Mouse (Mus musculus): ENCODE measurements around the gene Cdc42ep2. TPM values are rescaled to one million over a fixed set of nuclear protein-coding genes. Genes with fewer than 3 reads are reported as not detected.
A peak's percentile ranks its signal among the peaks of the same experiment; 100 is the strongest.
"Not testable (repeated sequence)": the region's sequence is repeated elsewhere in the genome, so short reads cannot be mapped to it uniquely, and the experiment has no call there.

The Cdc42ep2 gene
- polyA plus RNA-seq, 1 experiment from 2014 or later = 15.6 TPM

GRCm38 (mm10) chr19:5889211-5889610, 35.4 kb downstream of the Cdc42ep2 start:
- Histone ChIP-seq H3K4me2 (ENCODE audit: low read depth, low read length) (no peak overlapping the region), H3K4me1 (replicated peaks; ENCODE audit: control insufficient read depth, insufficient read depth, low read length) (peaks cover 4% of the 10 kb centered on the region; the same call in 1 of the 2 replicates), H3K9ac (ENCODE audit: low read length) (no peak overlapping the region), H3K27ac (ENCODE audit: low read length) (no peak overlapping the region), H3K27me3 (ENCODE audit: control insufficient read depth, insufficient read depth, low read depth, low read length) (no peaks in the 10 kb centered on the region), H3K4me3 (ENCODE audit: low read length) (no peak overlapping the region), H3K9me3 (ENCODE audit: control insufficient read depth, low read length) (no peaks in the 10 kb centered on the region), H3K36me3 (ENCODE audit: control insufficient read depth, insufficient read depth, low read length) (no peaks in the 10 kb centered on the region)
- WGBS = 48% methylated on average over 4 of the region's 4 CpGs
- ATAC-seq (ENCODE audit: low read depth) = no peak

- no peak for ATAC-seq (ENCODE audit: low read depth)
- H3K27ac ChIP-seq (ENCODE audit: low read length) = no peak overlapping the region
- H3K4me1 ChIP-seq (replicated peaks; ENCODE audit: control insufficient read depth, insufficient read depth, low read length) = no peaks in the 10 kb centered on the region
- no peaks in the 10 kb centered on the region for H3K27me3 ChIP-seq (ENCODE audit: control insufficient read depth, insufficient read depth, low read depth, low read length)
- H3K9ac ChIP-seq (ENCODE audit: low read length) = no peak overlapping the region
- no peaks in the 10 kb centered on the region for H3K9me3 ChIP-seq (ENCODE audit: control insufficient read depth, low read length)
- no peak overlapping the region for H3K4me3 ChIP-seq (ENCODE audit: low read length)
- 64% methylated on average over 3 of the region's 3 CpGs for WGBS
- H3K36me3 ChIP-seq (ENCODE audit: control insufficient read depth, insufficient read depth, low read length) = no peaks in the 10 kb centered on the region
- H3K4me2 ChIP-seq (ENCODE audit: low read depth, low read length) = no peak overlapping the region
These were observed 37.3 kb downstream of the Cdc42ep2 start for GRCm38 (mm10) chr19:5887234-5887815.

- H3K36me3 ChIP-seq (ENCODE audit: control insufficient read depth, insufficient read depth, low read length) = no peaks in the 10 kb centered on the region
- H3K4me2 ChIP-seq (ENCODE audit: low read depth, low read length) = no peak overlapping the region
- no peak for ATAC-seq (ENCODE audit: low read depth)
- H3K9me3 ChIP-seq (ENCODE audit: control insufficient read depth, low read length) = no peaks in the 10 kb centered on the region
- H3K27ac ChIP-seq (ENCODE audit: low read length) = no peak overlapping the region
- no peak overlapping the region for H3K9ac ChIP-seq (ENCODE audit: low read length)
- no peaks in the 10 kb centered on the region for H3K4me1 ChIP-seq (replicated peaks; ENCODE audit: control insufficient read depth, insufficient read depth, low read length)
- no peak overlapping the region for H3K4me3 ChIP-seq (ENCODE audit: low read length)
- 56% methylated on average over 4 of the region's 4 CpGs for WGBS
- no peaks in the 10 kb centered on the region for H3K27me3 ChIP-seq (ENCODE audit: control insufficient read depth, insufficient read depth, low read depth, low read length)
These were observed 38.8 kb downstream of the Cdc42ep2 start for GRCm38 (mm10) chr19:5885838-5886237.

GRCm38 (mm10) chr19:5883935-5884334, 40.7 kb downstream of the Cdc42ep2 start:
- no peak overlapping the region for H3K4me2 ChIP-seq (ENCODE audit: low read depth, low read length)
- H3K27me3 ChIP-seq (ENCODE audit: control insufficient read depth, insufficient read depth, low read depth, low read length) = no peaks in the 10 kb centered on the region
- no peaks in the 10 kb centered on the region for H3K36me3 ChIP-seq (ENCODE audit: control insufficient read depth, insufficient read depth, low read length)
- 19% methylated on average over 1 of the region's 1 CpGs for WGBS
- no peaks in the 10 kb centered on the region for H3K9me3 ChIP-seq (ENCODE audit: control insufficient read depth, low read length)
- ATAC-seq (ENCODE audit: low read depth) = no peak
- H3K9ac ChIP-seq (ENCODE audit: low read length) = no peak overlapping the region
- no peak overlapping the region for H3K4me3 ChIP-seq (ENCODE audit: low read length)
- no peaks in the 10 kb centered on the region; the same call in 1 of the 2 replicates for H3K4me1 ChIP-seq (replicated peaks; ENCODE audit: control insufficient read depth, insufficient read depth, low read length)
- H3K27ac ChIP-seq (ENCODE audit: low read length) = no peak overlapping the region

GRCm38 (mm10) chr19:5882079-5882478, 42.5 kb downstream of the Cdc42ep2 start:
- 72% methylated on average over 5 of the region's 5 CpGs for WGBS
- H3K36me3 ChIP-seq (ENCODE audit: control insufficient read depth, insufficient read depth, low read length); H3K27ac ChIP-seq (ENCODE audit: low read length); H3K4me2 ChIP-seq (ENCODE audit: low read depth, low read length); H3K9ac ChIP-seq (ENCODE audit: low read length); H3K9me3 ChIP-seq (ENCODE audit: control insufficient read depth, low read length); H3K4me3 ChIP-seq (ENCODE audit: low read length); H3K27me3 ChIP-seq (ENCODE audit: control insufficient read depth, insufficient read depth, low read depth, low read length); ATAC-seq (ENCODE audit: low read depth): not testable (repeated sequence)
- peaks cover 18% of the 10 kb centered on the region for H3K4me1 ChIP-seq (replicated peaks; ENCODE audit: control insufficient read depth, insufficient read depth, low read length)

GRCm38 (mm10) chr19:5881155-5881554, 43.5 kb downstream of the Cdc42ep2 start:
- Histone ChIP-seq H3K4me1 (replicated peaks; ENCODE audit: control insufficient read depth, insufficient read depth, low read length) (peaks cover 18% of the 10 kb centered on the region), H3K27me3 (ENCODE audit: control insufficient read depth, insufficient read depth, low read depth, low read length) (no peaks in the 10 kb centered on the region), H3K36me3 (ENCODE audit: control insufficient read depth, insufficient read depth, low read length) (no peaks in the 10 kb centered on the region)

GRCm38 (mm10) chr19:5879735-5880134, 44.9 kb downstream of the Cdc42ep2 start:
- WGBS = 88% methylated on average over 7 of the region's 7 CpGs
- peaks cover 23% of the 10 kb centered on the region for H3K4me1 ChIP-seq (replicated peaks; ENCODE audit: control insufficient read depth, insufficient read depth, low read length)
- no peak overlapping the region for H3K27ac ChIP-seq (ENCODE audit: low read length)
- no peaks in the 10 kb centered on the region for H3K9me3 ChIP-seq (ENCODE audit: control insufficient read depth, low read length)
- H3K4me2 ChIP-seq (ENCODE audit: low read depth, low read length) = no peak overlapping the region
- H3K4me3 ChIP-seq (ENCODE audit: low read length) = no peak overlapping the region
- no peaks in the 10 kb centered on the region for H3K36me3 ChIP-seq (ENCODE audit: control insufficient read depth, insufficient read depth, low read length)
- ATAC-seq (ENCODE audit: low read depth) = no peak
- H3K27me3 ChIP-seq (ENCODE audit: control insufficient read depth, insufficient read depth, low read depth, low read length) = no peaks in the 10 kb centered on the region
- H3K9ac ChIP-seq (ENCODE audit: low read length) = no peak overlapping the region

More at GRCm38 (mm10) chr19:5881155-5881554, 43.5 kb downstream of the Cdc42ep2 start:
- no peak overlapping the region for H3K9ac ChIP-seq (ENCODE audit: low read length)
- 91% methylated on average over 6 of the region's 6 CpGs for WGBS
- no peak overlapping the region for H3K4me3 ChIP-seq (ENCODE audit: low read length)
- ATAC-seq (ENCODE audit: low read depth) = no peak
- no peaks in the 10 kb centered on the region for H3K9me3 ChIP-seq (ENCODE audit: control insufficient read depth, low read length)
- no peak overlapping the region for H3K4me2 ChIP-seq (ENCODE audit: low read depth, low read length)
- H3K27ac ChIP-seq (ENCODE audit: low read length) = no peak overlapping the region

GRCm38 (mm10) chr19:5878916-5879315, 45.7 kb downstream of the Cdc42ep2 start:
- no peaks in the 10 kb centered on the region for H3K9me3 ChIP-seq (ENCODE audit: control insufficient read depth, low read length)
- no peak overlapping the region for H3K4me3 ChIP-seq (ENCODE audit: low read length)
- H3K27me3 ChIP-seq (ENCODE audit: control insufficient read depth, insufficient read depth, low read depth, low read length) = no peaks in the 10 kb centered on the region
- H3K4me1 ChIP-seq (replicated peaks; ENCODE audit: control insufficient read depth, insufficient read depth, low read length) = peaks cover 29% of the 10 kb centered on the region
- H3K9ac ChIP-seq (ENCODE audit: low read length) = peak overlapping the region; percentile 63; the same call in 1 of the 2 replicates
- no peak for ATAC-seq (ENCODE audit: low read depth)
- no peaks in the 10 kb centered on the region for H3K36me3 ChIP-seq (ENCODE audit: control insufficient read depth, insufficient read depth, low read length)
- H3K27ac ChIP-seq (ENCODE audit: low read length) = no peak overlapping the region
- 77% methylated on average over 3 of the region's 3 CpGs for WGBS
- no peak overlapping the region for H3K4me2 ChIP-seq (ENCODE audit: low read depth, low read length)

GRCm38 (mm10) chr19:5878362-5878722, 46.3 kb downstream of the Cdc42ep2 start:
- H3K36me3 ChIP-seq (ENCODE audit: control insufficient read depth, insufficient read depth, low read length) = no peaks in the 10 kb centered on the region
- peak overlapping the region; percentile 43 for H3K4me2 ChIP-seq (ENCODE audit: low read depth, low read length)
- H3K9ac ChIP-seq (ENCODE audit: low read length) = peak overlapping the region; percentile 63
- no peaks in the 10 kb centered on the region for H3K27me3 ChIP-seq (ENCODE audit: control insufficient read depth, insufficient read depth, low read depth, low read length)
- peak overlapping the region; percentile 26 for H3K4me3 ChIP-seq (ENCODE audit: low read length)
- H3K4me1 ChIP-seq (replicated peaks; ENCODE audit: control insufficient read depth, insufficient read depth, low read length) = peaks cover 33% of the 10 kb centered on the region
- peak; percentile 24 for ATAC-seq (ENCODE audit: low read depth)
- H3K27ac ChIP-seq (ENCODE audit: low read length) = peak overlapping the region; percentile 83
- H3K9me3 ChIP-seq (ENCODE audit: control insufficient read depth, low read length) = no peaks in the 10 kb centered on the region
- 25% methylated on average over 7 of the region's 7 CpGs for WGBS
